Comparison of ENCODE assay signal across 8 mouse cellular contexts in the genomic region with DNA sequence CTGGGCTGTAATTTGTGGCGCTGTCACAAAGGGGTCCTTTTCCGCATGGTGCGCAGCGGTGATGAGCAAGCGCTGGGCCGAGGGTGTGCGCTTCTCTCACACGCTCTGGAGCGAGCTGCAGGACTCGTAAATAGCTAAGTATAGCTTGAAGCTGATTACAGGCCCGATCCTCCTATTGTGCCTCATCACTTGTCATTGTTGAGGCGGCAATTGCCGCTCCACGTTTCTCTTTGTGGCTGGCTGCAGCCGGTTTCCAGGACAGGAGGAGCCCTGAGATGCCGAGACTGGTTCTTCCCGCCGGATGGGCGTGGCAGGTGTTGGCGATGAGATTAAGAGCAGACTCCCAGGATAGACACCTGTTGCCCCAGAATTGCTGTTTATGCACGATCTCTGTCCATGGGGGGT. TPM values are rescaled to one million over a fixed set of nuclear protein-coding genes. Genes with fewer than 3 reads are reported as not detected.
DNase-seq lines count a peak whose midpoint lies in the region; ATAC-seq and TF ChIP-seq lines count a peak whose summit lies in the region.

No protein-coding gene starts in this region.

- no peak overlapping the region for H3K27ac ChIP-seq in heart, adult 2 months
- H3K27ac ChIP-seq in forebrain, embryonic 10.5 days, result peak overlapping the region; percentile 69
- H3K27ac ChIP-seq in midbrain, embryonic 16.5 days (ENCODE audit: low read length), result peak overlapping the region; percentile 50

- H3K4me3 ChIP-seq in heart, adult 2 months, result peak overlapping the region; percentile 27; the same call in 1 of the 2 replicates
- peak overlapping the region; percentile 52 for H3K4me3 ChIP-seq in forebrain, embryonic 10.5 days
- peak overlapping the region; percentile 36 for H3K4me3 ChIP-seq in midbrain, embryonic 16.5 days (ENCODE audit: low read depth, low read length)

- no peak overlapping the region for H3K9ac ChIP-seq in heart, adult 2 months (ENCODE audit: low read depth, low read length)
- H3K9ac ChIP-seq in midbrain, embryonic 16.5 days (ENCODE audit: low read depth, low read length), result peak overlapping the region; percentile 62

- peak overlapping the region; percentile 70 for H3K4me2 ChIP-seq in midbrain, embryonic 16.5 days (ENCODE audit: low read length)

- no peak for DNase-seq in heart, adult 2 months
- DNase-seq in heart, postnatal 25 days (ENCODE audit: low spot score), result no peak
- DNase-seq in R1 (ENCODE audit: low read depth, low spot score), result peak; percentile 80
- DNase-seq in forebrain, embryonic 10.5 days (ENCODE audit: extremely low spot score, low spot score), result peak; percentile 54
- DNase-seq in layer of hippocampus, postnatal 10 days (ENCODE audit: low spot score in 2 of 2), result peak; percentile 48 to 49
- no peak for DNase-seq in adrenal gland, adult 18-20 months (ENCODE audit: low spot score in 2 of 2)
- no peak for DNase-seq in gastrocnemius, postnatal 10 days

- TF ChIP-seq POLR2A in heart, adult 2 months (IDR thresholded peaks at IDR 0.05; ENCODE audit: insufficient read depth, low read depth, low read length), result no peak

- H3K27me3 ChIP-seq in heart, adult 2 months (ENCODE audit: control insufficient read depth, insufficient read depth, low read length), result no peaks in the 10 kb centered on the region
- peaks cover 19% of the 10 kb centered on the region for H3K27me3 ChIP-seq in forebrain, embryonic 10.5 days (ENCODE audit: poor library complexity, severe bottlenecking)
- no peaks in the 10 kb centered on the region for H3K27me3 ChIP-seq in midbrain, embryonic 16.5 days (ENCODE audit: control insufficient read depth, insufficient read depth, low read depth, low read length)

- H3K9me3 ChIP-seq in forebrain, embryonic 10.5 days, result peaks cover 5% of the 10 kb centered on the region
- H3K9me3 ChIP-seq in midbrain, embryonic 16.5 days (replicated peaks; ENCODE audit: control insufficient read depth, low read length, poor library complexity, severe bottlenecking), result no peaks in the 10 kb centered on the region

- TF ChIP-seq CTCF in heart, adult 2 months (IDR thresholded peaks at IDR 0.05), result no peak

- H3K36me3 ChIP-seq in heart, adult 2 months (ENCODE audit: control insufficient read depth, insufficient read depth, low read length), result no peaks in the 10 kb centered on the region
- no peaks in the 10 kb centered on the region for H3K36me3 ChIP-seq in forebrain, embryonic 10.5 days (replicated peaks)
- no peaks in the 10 kb centered on the region for H3K36me3 ChIP-seq in midbrain, embryonic 16.5 days (ENCODE audit: control insufficient read depth, insufficient read depth, low read length)

- no peak for TF ChIP-seq EP300 in heart, adult 2 months (IDR thresholded peaks at IDR 0.05; ENCODE audit: insufficient read depth, low read depth, low read length)

- peaks cover 2% of the 10 kb centered on the region for H3K4me1 ChIP-seq in heart, adult 2 months (ENCODE audit: control insufficient read depth, insufficient read depth, low read length)
- H3K4me1 ChIP-seq in forebrain, embryonic 10.5 days, result peaks cover 11% of the 10 kb centered on the region; the same call in 1 of the 2 replicates
- H3K4me1 ChIP-seq in midbrain, embryonic 16.5 days (ENCODE audit: control insufficient read depth, insufficient read depth, low read length), result peaks cover 6% of the 10 kb centered on the region; the same call in 1 of the 2 replicates

- intact Hi-C loops in heart, adult 2 months (cut with DNase I), result loop anchor here (5.0 to 10.0 kb wide), 3 partner anchors 119 to 306 kb away; no protein-coding TSS in a partner anchor
- intact Hi-C loops in heart, postnatal 25 days (cut with DNase I), result loop anchor here (5.0 to 10.0 kb wide), 2 partner anchors 241 to 306 kb away; no protein-coding TSS in a partner anchor

- ATAC-seq in midbrain, embryonic 16.5 days, result peak; percentile 83

- H3K79me2 ChIP-seq in heart, adult 2 months (replicated peaks; ENCODE audit: control insufficient read depth, insufficient read depth, low read length), result no peaks in the 10 kb centered on the region

- 32% methylated on average over 21 of the region's 21 CpGs for WGBS in heart, adult 2 months
- WGBS in forebrain, embryonic 10.5 days, result 11% methylated on average over 21 of the region's 21 CpGs
- WGBS in midbrain, embryonic 16.5 days, result 11% methylated on average over 21 of the region's 21 CpGs

RNA-seq across cellular contexts. Expression of a gene that starts 44.8 kb away (rescaled TPM):
- 1 to 10 TPM; 7.2 to 7.4 TPM for total RNA-seq in heart, adult 2 months (2021)
- polyA plus RNA-seq in heart, adult 2 months (2012; rRNA removed), result 3.0 and 4.7 TPM in 2 replicates
- total RNA-seq in heart, postnatal 25 days (2021), result 1 to 10 TPM; 6.8 to 7.1 TPM
- polyA plus RNA-seq in forebrain, embryonic 10.5 days (2016; fragmentation: Nextera tagmentation; extraction: Ambion mirVana), result 1.5 and 2.7 TPM in 2 replicates
- total RNA-seq in layer of hippocampus, postnatal 10 days (2021), result 10 to 100 TPM; 37.0 to 39.8 TPM
- polyA plus RNA-seq in midbrain, embryonic 16.5 days (2015; fragmentation: Nextera tagmentation; extraction: Ambion mirVana), result 15.1 and 15.4 TPM in 2 replicates
- total RNA-seq in adrenal gland, adult 18-20 months (2021), result 1 to 10 TPM; 6.2 to 6.8 TPM
- 1 to 10 TPM; 3.8 to 4.7 TPM for total RNA-seq in gastrocnemius, postnatal 10 days (2021)

RNA-seq across cellular contexts. Expression of a gene that starts 50.2 kb away (rescaled TPM):
- total RNA-seq in heart, adult 2 months (2021), result under 1 TPM; 0.32 to 0.39 TPM
- 0.79 and 0.88 TPM in 2 replicates for polyA plus RNA-seq in heart, adult 2 months (2012; rRNA removed)
- under 1 TPM; 0.42 to 0.49 TPM for total RNA-seq in heart, postnatal 25 days (2021)
- polyA plus RNA-seq in forebrain, embryonic 10.5 days (2016; fragmentation: Nextera tagmentation; extraction: Ambion mirVana), result 0.89 and 1.1 TPM in 2 replicates
- 10 to 100 TPM; 36.2 to 40.3 TPM for total RNA-seq in layer of hippocampus, postnatal 10 days (2021)
- 4.3 and 5.6 TPM in 2 replicates for polyA plus RNA-seq in midbrain, embryonic 16.5 days (2015; fragmentation: Nextera tagmentation; extraction: Ambion mirVana)
- total RNA-seq in adrenal gland, adult 18-20 months (2021), result 1 to 10 TPM in 1 of 2 experiments, under 1 TPM in 1; 0.46 to 2.2 TPM
- 1 to 10 TPM; 6.2 to 6.6 TPM for total RNA-seq in gastrocnemius, postnatal 10 days (2021)

Comparison
In these comparisons a context has a peak if more than half of its experiments do, and no peak if none do; other contexts are left out.
1. DNase-seq: peak in R1 (single experiment), forebrain, embryonic 10.5 days (single experiment) and layer of hippocampus, postnatal 10 days (2 of 2); none in heart, adult 2 months (0 of 2), heart, postnatal 25 days (single experiment), adrenal gland, adult 18-20 months (0 of 2) and gastrocnemius, postnatal 10 days (single experiment).
2. RNA of a gene that starts 44.8 kb away (total RNA-seq): 37.0 to 39.8 TPM in layer of hippocampus, postnatal 10 days; 7.2 to 7.4 TPM in heart, adult 2 months, 6.8 to 7.1 TPM in heart, postnatal 25 days, 6.2 to 6.8 TPM in adrenal gland, adult 18-20 months and 3.8 to 4.7 TPM in gastrocnemius, postnatal 10 days; every median in the first group is over 4 times any median in the second.
3. RNA of a gene that starts 50.2 kb away (total RNA-seq): 36.2 to 40.3 TPM in layer of hippocampus, postnatal 10 days; 6.2 to 6.6 TPM in gastrocnemius, postnatal 10 days, 0.46 to 2.2 TPM in adrenal gland, adult 18-20 months, 0.42 to 0.49 TPM in heart, postnatal 25 days and 0.32 to 0.39 TPM in heart, adult 2 months; every median in the first group is over 4 times any median in the second.
4. Peak in every context shown above with its lines, with median percentiles within 50 percentile points of each other: H3K4me3 ChIP-seq.